Comparison of ENCODE assay signal across 32 mouse cellular contexts in genomic region chr9:54474031-54474430, GRCm38 (mm10). TPM values are rescaled to one million over a fixed set of nuclear protein-coding genes. Genes with fewer than 3 reads are reported as not detected.
DNase-seq lines count a peak whose midpoint lies in the region; ATAC-seq and TF ChIP-seq lines count a peak whose summit lies in the region.
"Had no signal": no experiment of that assay in that cellular context is flagged by ENCODE, and none has a peak within 500 bp of the region (broad histone marks: within the 10 kb centered on the region; RNA-seq: fewer than 3 reads in every experiment).

No protein-coding gene starts in this region.

- H3K4me3 ChIP-seq in layer of hippocampus, adult 2 months = no peak overlapping the region
- H3K4me3 ChIP-seq: erythroblast, embryonic 14.5 days; heart, adult 2 months; heart, embryonic 12.5 days; left cerebral cortex, adult 2 months; liver, embryonic 12.5 days; midbrain, embryonic 10.5 days; midbrain, embryonic 15.5 days; neural tube, embryonic 15.5 days had no signal

- no peak for DNase-seq in layer of hippocampus, adult 2 months (ENCODE audit: low spot score in 2 of 2)
- no peak for DNase-seq in layer of hippocampus, postnatal 14 days (ENCODE audit: low spot score in 2 of 2)
- peak; percentile 31 for DNase-seq in right cerebral cortex, adult 18-20 months
- no peak for DNase-seq in right cerebral cortex, postnatal 10 days (ENCODE audit: low spot score in 2 of 2)
- DNase-seq in telencephalon, adult 2 months (ENCODE audit: low read depth, low spot score) = peak; percentile 45
- DNase-seq in thymus, postnatal 4 days = no peak
- no peak for DNase-seq in cerebellum, postnatal 25 days
- DNase-seq: adrenal gland, postnatal 14 days; B cell, adult 2 months; cerebellum, adult 11-12 months; cerebellum, postnatal 10 days; gastrocnemius, postnatal 36 days; heart, adult 2 months; heart, postnatal 4 days; kidney, adult 2 months; kidney, postnatal 14 days; liver, postnatal 0 days; right cerebral cortex, postnatal 4 days; thymus, adult 2 months; thymus, postnatal 36 days had no signal

- ATAC-seq in hematopoietic stem cell, adult 5-6 weeks (replicated peaks in 1 of 2; ENCODE audit: insufficient read depth in 1 of 2, low FRiP score in 2 of 2, low TSS enrichment in 1 of 2, low read depth in 1 of 2, poor library complexity in 2 of 2, severe bottlenecking in 2 of 2) = peak; percentile 4 to 42; a peak in 1 of 4 replicates
- ATAC-seq: activated CD4-positive, CD25-positive, alpha-beta regulatory T cell, adult 4 months; forebrain, embryonic 16.5 days; hindbrain, embryonic 16.5 days; liver, postnatal 0 days; midbrain, embryonic 15.5 days had no signal

- peak overlapping the region; percentile 52; the same call in 1 of the 2 replicates for H3K27ac ChIP-seq in layer of hippocampus, adult 2 months
- H3K27ac ChIP-seq: heart, adult 2 months; left cerebral cortex, adult 2 months; liver, embryonic 12.5 days; midbrain, embryonic 10.5 days; midbrain, embryonic 15.5 days; neural tube, embryonic 15.5 days; stomach, postnatal 0 days had no signal

- no peak for TF ChIP-seq CTCF in layer of hippocampus, adult 2 months (conservative IDR thresholded peaks at IDR 0.05)

RNA-seq across cellular contexts. Expression of gene Dmxl2, which starts 27.4 kb away (rescaled TPM):
- total RNA-seq in layer of hippocampus, adult 2 months (2021) = 100 to 1,000 TPM; 214 TPM
- 100 to 1,000 TPM; 225 to 231 TPM for total RNA-seq in layer of hippocampus, postnatal 14 days (2021)
- total RNA-seq in hematopoietic stem cell, adult 5-6 weeks (2017) = 9.1 and 17.0 TPM in 2 replicates

Comparison
In these comparisons a context has a peak if more than half of its experiments do, and no peak if none do; other contexts are left out.
1. DNase-seq: peak in right cerebral cortex, adult 18-20 months (single experiment) and telencephalon, adult 2 months (single experiment); none in layer of hippocampus, adult 2 months (0 of 2), layer of hippocampus, postnatal 14 days (0 of 2), right cerebral cortex, postnatal 10 days (0 of 2), thymus, postnatal 4 days (single experiment) and cerebellum, postnatal 25 days (0 of 2).
2. RNA of gene Dmxl2, which starts 27.4 kb away (total RNA-seq): 225 to 231 TPM in layer of hippocampus, postnatal 14 days and 214 TPM in layer of hippocampus, adult 2 months; 9.1 to 17.0 TPM in hematopoietic stem cell, adult 5-6 weeks; every median in the first group is over 10 times any median in the second.